Mouse (Mus musculus): ENCODE data around the gene Glul. TPM values are rescaled to one million over a fixed set of nuclear protein-coding genes. Genes with fewer than 3 reads are reported as not detected.
"Not testable (repeated sequence)": the region's sequence is repeated elsewhere in the genome, so short reads cannot be mapped to it uniquely, and the experiment has no call there.

Glul gene
- total RNA-seq (2021), result 1,000 to 10,000 TPM; 1,798 to 1,811 TPM
- long read RNA-seq, experiment 1, transcript Glul-201 (7 exons, 2,792 nt), result major isoform, 78 of 109 reads
- long read RNA-seq, experiment 1, partial matches to known transcripts, result 10 of 109 reads
- long read RNA-seq, experiment 1, other reads (novel, unspliced or antisense), result 21 of 109 reads
- long read RNA-seq, experiment 2, transcript Glul-201 (7 exons, 2,792 nt), result major isoform, 58 of 80 reads
- long read RNA-seq, experiment 2, partial matches to known transcripts, result 20 of 80 reads
- long read RNA-seq, experiment 2, other reads (novel, unspliced or antisense), result 2 of 80 reads

DNA sequence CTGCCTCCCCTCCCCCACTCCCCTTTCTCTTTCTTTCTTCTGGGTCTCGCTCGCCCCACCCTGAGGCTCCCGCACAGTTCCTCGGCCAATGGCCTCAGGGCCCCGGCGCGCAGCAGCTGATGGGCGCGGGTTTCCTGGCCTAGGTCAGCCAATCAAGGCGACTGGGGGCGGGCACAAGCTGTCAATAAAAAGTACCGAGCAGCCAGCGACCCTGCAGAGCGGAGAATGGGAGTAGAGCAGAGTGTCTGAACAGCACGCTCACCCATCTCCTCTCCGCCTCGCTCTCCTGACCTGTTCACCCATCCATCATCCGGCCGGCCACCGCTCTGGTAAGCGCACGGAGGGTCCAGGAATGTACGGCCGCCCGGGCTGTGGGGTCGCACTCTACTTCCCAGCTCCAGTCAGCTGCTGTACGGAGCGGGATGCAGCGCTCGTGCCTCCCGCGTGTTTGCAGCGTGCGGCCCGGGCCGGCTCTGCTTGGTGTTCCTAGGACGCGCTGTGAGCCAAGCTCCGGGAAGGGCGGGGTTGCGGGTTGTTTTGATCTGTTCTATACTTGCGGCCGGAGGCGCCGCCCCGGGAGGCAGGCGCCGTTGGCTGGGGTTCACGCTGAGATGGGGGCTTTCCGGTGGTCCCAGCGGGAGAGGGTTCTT is at the start of gene Glul, which contains the start of gene Teddm2:
Glul (plus strand) TSS at position 214 of the 650 bp plus-strand sequence.
Teddm2 (minus strand) TSS at position 498 of the 650 bp plus-strand sequence.
- peak; percentile 86 to 92 for DNase-seq (ENCODE audit: low spot score in 2 of 2)

GRCm38 (mm10) chr1:153852696-153853095 is 47.0 kb upstream of the Glul start:
- DNase-seq (ENCODE audit: low spot score in 2 of 2), result not testable (repeated sequence)

GRCm38 (mm10) chr1:153855946-153856345 is 43.8 kb upstream of the Glul start:
- DNase-seq (ENCODE audit: low spot score in 2 of 2), result no peak

DNA sequence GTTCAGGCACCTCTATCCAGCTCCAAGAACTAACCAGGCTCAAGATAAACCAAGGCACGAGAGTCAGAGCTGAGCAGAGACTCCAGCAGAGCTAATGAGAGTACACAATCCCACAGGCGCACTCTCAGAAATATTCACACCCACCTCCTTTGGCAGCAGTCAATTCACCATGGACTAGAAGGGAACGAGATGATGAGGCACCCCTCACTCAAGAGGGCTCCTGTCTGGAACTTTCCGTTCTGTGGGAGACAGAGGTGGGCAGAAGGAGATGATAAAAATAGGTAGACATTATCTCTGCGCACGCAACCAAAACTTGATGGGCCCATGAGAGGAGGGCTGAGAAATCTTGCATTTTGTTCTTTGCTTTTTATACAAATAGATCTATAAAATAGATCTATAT is 25.7 kb upstream of the Glul start, which contains the start of gene Teddm1b:
Teddm1b (plus strand) TSS at position 301 of the 400 bp plus-strand sequence.
- DNase-seq (ENCODE audit: low spot score in 2 of 2), result no peak

DNA sequence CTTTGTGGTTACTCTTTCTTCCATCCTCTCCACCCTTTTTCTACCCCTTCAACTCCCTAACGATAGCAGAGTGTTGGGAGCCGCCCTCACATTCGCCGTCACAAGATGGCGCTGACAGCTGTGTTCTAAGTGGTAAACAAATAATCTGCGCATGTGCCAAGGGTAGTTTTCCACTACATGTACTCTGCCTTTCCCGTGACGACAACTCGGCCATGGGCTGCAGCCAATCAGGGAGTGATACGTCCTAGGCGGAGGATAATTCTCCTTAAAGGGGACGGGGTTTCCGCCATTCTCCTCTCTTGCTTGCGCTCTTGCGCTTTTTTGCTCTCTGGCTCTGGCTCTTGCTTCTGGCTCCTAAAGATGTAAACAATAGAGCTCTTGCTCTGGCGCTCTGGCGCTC is 19.4 kb upstream of the Glul start:
- DNase-seq (ENCODE audit: low spot score in 2 of 2), result not testable (repeated sequence)

- no peak for DNase-seq (ENCODE audit: low spot score in 2 of 2)
Measured at GRCm38 (mm10) chr1:153886024-153886633, 13.6 kb upstream of the Glul start.

DNA sequence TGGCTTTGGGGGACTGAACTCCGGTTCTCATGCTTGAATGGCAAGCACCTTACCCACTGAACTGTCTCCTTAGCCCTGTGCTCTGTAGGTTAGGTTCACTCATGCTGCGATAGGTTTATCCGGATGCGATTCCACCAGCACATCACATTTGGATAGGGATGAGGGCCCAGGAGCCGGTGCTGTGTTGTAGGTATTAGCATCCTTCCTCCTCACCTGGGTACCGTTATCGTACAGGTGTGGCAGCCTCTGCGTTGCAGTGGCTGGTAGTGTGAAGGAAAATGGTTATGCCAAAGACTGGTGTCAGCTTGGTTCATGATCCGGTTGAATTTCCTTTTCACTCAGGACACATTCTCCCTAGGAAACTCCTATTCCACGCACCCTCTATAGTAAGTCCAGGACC is 9.6 kb upstream of the Glul start:
- DNase-seq (ENCODE audit: low spot score in 2 of 2), result no peak

DNA sequence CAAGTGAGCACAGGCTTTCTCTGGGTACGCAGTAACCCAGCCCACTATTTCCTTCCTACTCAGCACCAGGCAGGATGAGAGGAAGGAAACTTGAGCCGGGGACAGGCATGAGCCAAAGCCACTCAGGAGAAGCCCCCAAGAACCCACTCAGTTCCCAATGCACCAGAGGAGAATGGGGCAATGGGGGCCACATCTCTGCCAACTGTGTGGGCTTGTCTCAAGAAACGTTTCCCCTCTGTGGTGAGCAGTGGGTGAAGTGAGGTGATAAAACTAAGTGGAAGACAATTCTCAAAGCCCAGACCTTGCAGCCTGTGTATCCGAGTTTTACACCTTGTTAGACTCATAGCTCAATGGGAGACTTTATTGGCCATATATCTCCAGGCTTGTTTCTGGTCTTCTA is 8.3 kb upstream of the Glul start, which contains the start of gene Teddm1a:
Teddm1a (plus strand) TSS at position 301 of the 400 bp plus-strand sequence.
- no peak for DNase-seq (ENCODE audit: low spot score in 2 of 2)

GRCm38 (mm10) chr1:153893746-153894145 is 6.0 kb upstream of the Glul start:
- no peak for DNase-seq (ENCODE audit: low spot score in 2 of 2)

DNA sequence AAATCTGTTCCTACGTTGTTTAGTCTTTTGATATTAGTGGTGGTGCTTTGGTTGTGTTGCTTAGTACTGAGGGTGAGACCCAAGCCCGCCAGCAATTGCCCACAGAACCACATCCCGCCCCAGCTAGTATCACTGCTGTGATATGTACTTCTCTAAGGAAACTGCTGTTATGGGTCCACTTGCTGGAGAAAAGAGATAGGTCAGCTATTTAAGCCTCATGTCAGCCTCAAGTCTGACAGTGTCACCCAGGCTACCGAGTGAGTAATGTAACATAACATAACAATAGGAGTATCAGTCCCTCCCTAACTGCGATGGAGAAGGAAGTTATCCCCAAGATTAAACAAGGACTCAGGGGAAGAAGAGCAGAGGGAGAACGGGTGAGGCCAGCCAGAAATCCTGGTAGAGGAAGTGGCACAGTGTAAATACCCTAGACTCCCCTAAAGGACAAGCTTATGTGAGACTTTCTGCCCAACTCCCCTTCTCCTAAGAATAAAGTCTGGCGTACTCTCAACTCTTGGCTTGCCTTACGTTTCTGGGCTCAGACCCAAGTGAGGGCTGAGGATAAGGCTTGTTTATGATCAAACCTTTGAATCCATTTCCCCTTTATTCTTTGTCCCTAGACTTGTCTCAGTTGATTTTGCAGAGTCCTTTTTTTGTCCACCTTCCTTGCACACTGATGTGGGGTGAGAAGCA is 5.4 kb upstream of the Glul start:
- DNase-seq (ENCODE audit: low spot score in 2 of 2), result no peak

GRCm38 (mm10) chr1:153894979-153895378 is 4.8 kb upstream of the Glul start:
- peak; percentile 78 to 82 for DNase-seq (ENCODE audit: low spot score in 2 of 2)

GRCm38 (mm10) chr1:153897196-153897595 is 2.5 kb upstream of the Glul start:
- DNase-seq (ENCODE audit: low spot score in 2 of 2), result no peak

- no peak for DNase-seq (ENCODE audit: low spot score in 2 of 2)
Measured at GRCm38 (mm10) chr1:153898989-153899730, 584 bp upstream of the Glul start.

DNA sequence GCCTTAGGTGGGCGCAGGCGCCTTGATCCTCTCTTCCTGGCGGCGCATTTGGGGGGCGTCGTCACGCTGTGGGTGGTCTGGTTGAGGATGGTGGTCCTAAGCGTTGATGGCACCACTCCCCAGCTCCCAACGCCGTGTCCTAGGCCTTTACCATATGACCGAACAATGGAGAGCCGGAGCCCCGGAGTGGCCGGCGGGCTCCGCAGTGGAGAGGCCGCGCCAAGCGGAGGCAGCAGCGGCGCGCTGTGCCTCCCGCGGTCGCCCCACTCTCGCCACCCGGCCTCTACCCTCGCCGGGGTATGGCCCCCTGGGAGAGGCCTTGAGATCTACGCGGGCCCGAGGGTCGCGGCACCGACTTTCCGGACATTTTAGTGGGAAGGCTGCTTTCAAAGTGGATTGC is 637 bp downstream of the Glul start:
- no peak for DNase-seq (ENCODE audit: low spot score in 2 of 2)

DNA sequence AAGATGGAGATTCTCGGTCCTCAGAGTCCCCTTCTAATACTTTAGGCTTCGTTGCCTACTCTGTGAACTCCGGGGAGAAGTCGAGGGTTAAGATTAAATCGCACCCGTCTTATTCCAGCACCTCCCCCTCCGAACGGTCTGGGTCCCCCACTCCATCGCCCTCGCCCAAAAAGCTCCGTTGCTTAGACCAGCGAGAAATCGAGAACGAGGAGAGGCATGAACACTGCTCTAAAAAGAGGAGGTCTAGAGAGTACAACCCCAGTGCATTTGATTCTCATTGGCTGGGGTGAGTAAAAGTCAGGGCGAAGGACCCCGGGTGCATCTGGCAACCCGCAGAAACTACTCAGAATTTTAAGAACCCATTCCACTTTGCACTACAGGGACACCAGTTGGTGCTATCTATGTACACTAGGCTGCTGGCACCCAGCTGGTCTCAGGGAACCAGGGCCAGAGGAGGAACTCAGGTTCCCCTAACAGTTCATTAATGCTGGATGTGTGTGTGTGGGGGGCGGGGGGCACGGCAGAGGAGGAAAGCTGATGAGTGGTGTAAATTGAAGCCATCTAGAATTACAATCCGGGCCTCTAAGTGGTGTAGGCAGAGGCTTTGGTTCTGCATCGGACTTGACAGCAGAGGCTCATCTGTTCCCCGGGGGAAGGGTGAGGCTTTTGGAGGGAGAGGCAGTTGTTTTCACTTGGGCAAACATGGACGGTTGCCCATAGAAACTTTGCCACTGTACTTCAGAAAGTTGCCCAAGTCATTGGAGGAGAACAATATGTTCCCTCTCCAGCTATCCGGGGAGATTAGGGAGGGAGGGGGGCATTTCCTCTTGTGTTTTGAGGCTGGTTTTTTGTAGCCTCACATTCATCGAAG is 1.4 kb downstream of the Glul start:
- DNase-seq (ENCODE audit: low spot score in 2 of 2), result no peak

GRCm38 (mm10) chr1:153903006-153903405 is 3.3 kb downstream of the Glul start:
- DNase-seq (ENCODE audit: low spot score in 2 of 2), result no peak

- DNase-seq (ENCODE audit: low spot score in 2 of 2), result no peak
Measured at GRCm38 (mm10) chr1:153904236-153904635, 4.5 kb downstream of the Glul start.

DNA sequence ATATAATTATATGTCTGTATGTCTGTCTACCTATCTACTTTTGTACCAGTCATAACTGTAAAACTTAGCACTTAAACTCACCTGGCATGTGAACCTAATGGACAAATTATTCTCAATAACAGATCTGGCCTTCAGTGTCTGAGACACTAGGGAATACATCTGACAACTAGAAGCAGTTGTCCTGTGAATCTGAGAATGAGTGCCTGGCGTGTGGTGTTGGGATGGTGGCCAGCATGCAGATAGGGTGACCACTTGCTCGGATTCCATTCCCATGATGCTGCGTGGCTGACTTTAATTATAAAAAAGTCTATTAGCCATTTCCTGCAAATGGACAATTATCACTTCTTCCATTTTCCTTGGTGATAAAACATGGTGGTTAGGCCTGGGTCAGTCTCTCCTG is 6.1 kb downstream of the Glul start:
- DNase-seq (ENCODE audit: low spot score in 2 of 2), result no peak

- no peak for DNase-seq (ENCODE audit: low spot score in 2 of 2)
Measured at GRCm38 (mm10) chr1:153908208-153908607, 8.5 kb downstream of the Glul start.

DNA sequence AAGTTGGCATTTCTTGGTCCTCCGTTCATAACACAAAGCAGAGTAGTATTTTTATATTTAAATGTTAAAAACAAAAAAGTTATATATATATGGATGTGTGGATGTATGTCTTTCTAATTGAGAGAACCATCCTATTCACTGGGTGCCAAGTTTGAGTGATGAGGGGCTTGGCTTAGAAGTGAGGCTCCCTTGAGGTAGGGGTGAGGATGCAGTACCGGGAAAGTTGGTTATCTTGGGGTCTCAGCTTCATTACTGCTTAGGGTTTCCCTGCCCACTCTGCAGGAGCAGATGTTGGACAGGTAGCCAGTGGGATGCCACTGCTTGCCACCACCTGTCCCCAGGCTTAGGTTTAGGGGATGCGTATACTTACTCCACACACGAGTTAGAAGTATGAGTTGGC is 9.0 kb downstream of the Glul start:
- no peak for DNase-seq (ENCODE audit: low spot score in 2 of 2)

Measured in left cerebral cortex, adult 18-20 months (tissue).